Mouse (Mus musculus) cerebellum, postnatal 14 days (tissue): ENCODE results near the gene Gpc1.

ENCODE experiments used
- DNase-seq, 2 experiments: peaks; one replicate each; pipeline ENCODE4 v3.0.0; 2021; ENCODE audit warnings: mixed read lengths in 2 of 2

Gpc1 gene

GRCm38 (mm10) chr1:92888901-92889655 lies 57.6 kb downstream of the Gpc1 start:
- no peak for DNase-seq

GRCm38 (mm10) chr1:92892791-92893190 lies 61.3 kb downstream of the Gpc1 start:
- DNase-seq: no peak

GRCm38 (mm10) chr1:92893896-92894295 lies 62.5 kb downstream of the Gpc1 start:
- no peak for DNase-seq

- DNase-seq: peak; percentile 92
These were observed 63.6 kb downstream of the Gpc1 start for GRCm38 (mm10) chr1:92895089-92895488.

GRCm38 (mm10) chr1:92902786-92903185 lies 71.3 kb downstream of the Gpc1 start, which contains the start of gene Ankmy1:
Gene Ankmy1, minus strand, starts transcription at chr1:92902906.
- DNase-seq: peak in 1 of 2 experiments; percentile 50

GRCm38 (mm10) chr1:92903627-92904026 lies 72.2 kb downstream of the Gpc1 start:
- DNase-seq: no peak

- no peak for DNase-seq
These were observed 74.4 kb downstream of the Gpc1 start for GRCm38 (mm10) chr1:92905703-92906310.

GRCm38 (mm10) chr1:92906779-92907631 lies 75.6 kb downstream of the Gpc1 start, which contains the start of gene Dusp28:
Gene Dusp28, plus strand, starts transcription at chr1:92906981.
- DNase-seq: peak; percentile 90

GRCm38 (mm10) chr1:92907632-92908360 lies 76.4 kb downstream of the Gpc1 start:
- no peak for DNase-seq

GRCm38 (mm10) chr1:92908664-92909063 lies 77.2 kb downstream of the Gpc1 start:
- no peak for DNase-seq

GRCm38 (mm10) chr1:92909068-92909467 lies 77.6 kb downstream of the Gpc1 start:
- DNase-seq: peak; percentile 36 to 44
